Mouse (Mus musculus): ENCODE results near the gene Nup98.

Gene Nup98

GRCm38 (mm10) chr7:102120326-102120725 is 89.7 kb downstream of the Nup98 start:
- in situ Hi-C loops (cut with MboI; ENCODE audit: low sequenced_read_pairs): no loop called here

GRCm38 (mm10) chr7:102117382-102117781 is 92.6 kb downstream of the Nup98 start:
- in situ Hi-C loops (cut with MboI; ENCODE audit: low sequenced_read_pairs): no loop called here

- in situ Hi-C loops (cut with MboI; ENCODE audit: low sequenced_read_pairs): no loop called here
Measured at GRCm38 (mm10) chr7:102116579-102117331, 93.2 kb downstream of the Nup98 start, which contains the start of gene Chrna10. Chrna10 (minus strand) TSS chr7:102116828.

- in situ Hi-C loops (cut with MboI; ENCODE audit: low sequenced_read_pairs): no loop called here
Measured at GRCm38 (mm10) chr7:102113151-102113729, 96.7 kb downstream of the Nup98 start.

- in situ Hi-C loops (cut with MboI; ENCODE audit: low sequenced_read_pairs): no loop called here
Measured at GRCm38 (mm10) chr7:102109746-102110145, 100.2 kb downstream of the Nup98 start.

GRCm38 (mm10) chr7:102109171-102109570 is 100.8 kb downstream of the Nup98 start, which contains the start of gene Art5:
Art5 (minus strand) TSS chr7:102109489.
- in situ Hi-C loops (cut with MboI; ENCODE audit: low sequenced_read_pairs): no loop called here

GRCm38 (mm10) chr7:102108206-102108605 is 101.8 kb downstream of the Nup98 start:
- in situ Hi-C loops (cut with MboI; ENCODE audit: low sequenced_read_pairs): no loop called here

- in situ Hi-C loops (cut with MboI; ENCODE audit: low sequenced_read_pairs): no loop called here
Measured at GRCm38 (mm10) chr7:102106700-102107141, 103.3 kb downstream of the Nup98 start.

- in situ Hi-C loops (cut with MboI; ENCODE audit: low sequenced_read_pairs): no loop called here
Measured at GRCm38 (mm10) chr7:102104126-102104525, 105.8 kb downstream of the Nup98 start.

- in situ Hi-C loops (cut with MboI; ENCODE audit: low sequenced_read_pairs): no loop called here
Measured at GRCm38 (mm10) chr7:102103555-102103954, 106.4 kb downstream of the Nup98 start.

- in situ Hi-C loops (cut with MboI; ENCODE audit: low sequenced_read_pairs): no loop called here
Measured at GRCm38 (mm10) chr7:102102696-102103095, 107.3 kb downstream of the Nup98 start.

GRCm38 (mm10) chr7:102102241-102102640 is 107.7 kb downstream of the Nup98 start:
- in situ Hi-C loops (cut with MboI; ENCODE audit: low sequenced_read_pairs): no loop called here

- in situ Hi-C loops (cut with MboI; ENCODE audit: low sequenced_read_pairs): no loop called here
Measured at GRCm38 (mm10) chr7:102101487-102101886, 108.5 kb downstream of the Nup98 start, which contains the start of gene Art1. Art1 (plus strand) TSS chr7:102101743.

- in situ Hi-C loops (cut with MboI; ENCODE audit: low sequenced_read_pairs): no loop called here
Measured at GRCm38 (mm10) chr7:102100868-102101267, 109.1 kb downstream of the Nup98 start.

GRCm38 (mm10) chr7:102099760-102100661 is 110.0 kb downstream of the Nup98 start:
- in situ Hi-C loops (cut with MboI; ENCODE audit: low sequenced_read_pairs): loop anchor here (25.0 kb wide), 1 partner anchor 438 kb away; the partner anchor contains the start of gene Clpb

- in situ Hi-C loops (cut with MboI; ENCODE audit: low sequenced_read_pairs): loop anchor here (25.0 kb wide), 1 partner anchor 425 kb away; the partner anchor contains the start of gene Clpb
Measured at GRCm38 (mm10) chr7:102087336-102087735, 122.6 kb downstream of the Nup98 start.

- in situ Hi-C loops (cut with MboI; ENCODE audit: low sequenced_read_pairs): loop anchor here (25.0 kb wide), 1 partner anchor 422 kb away; the partner anchor contains the start of gene Clpb
Measured at GRCm38 (mm10) chr7:102084041-102084696, 125.8 kb downstream of the Nup98 start.

- in situ Hi-C loops (cut with MboI; ENCODE audit: low sequenced_read_pairs): loop anchor here (25.0 kb wide), 1 partner anchor 421 kb away; the partner anchor contains the start of gene Clpb
Measured at GRCm38 (mm10) chr7:102082816-102083215, 127.2 kb downstream of the Nup98 start, which contains the start of gene Trpc2. Trpc2 (plus strand) TSS chr7:102083116.

GRCm38 (mm10) chr7:102081784-102082183 is 128.2 kb downstream of the Nup98 start:
- in situ Hi-C loops (cut with MboI; ENCODE audit: low sequenced_read_pairs): loop anchor here (25.0 kb wide), 1 partner anchor 419 kb away; the partner anchor contains the start of gene Clpb

- in situ Hi-C loops (cut with MboI; ENCODE audit: low sequenced_read_pairs): loop anchor here (25.0 kb wide), 1 partner anchor 418 kb away; the partner anchor contains the start of gene Clpb
Measured at GRCm38 (mm10) chr7:102080311-102080710, 129.7 kb downstream of the Nup98 start.

All from CH12F3 (cell line).